Mouse (Mus musculus): ENCODE data around the gene Trim43a. TPM values are rescaled to one million over a fixed set of nuclear protein-coding genes. Genes with fewer than 3 reads are reported as not detected.
"Not testable (repeated sequence)": the region's sequence is repeated elsewhere in the genome, so short reads cannot be mapped to it uniquely, and the experiment has no call there.

The Trim43a gene
- 0.06 and 0.11 TPM in 2 replicates for polyA plus RNA-seq (2012; rRNA removed)

DNA sequence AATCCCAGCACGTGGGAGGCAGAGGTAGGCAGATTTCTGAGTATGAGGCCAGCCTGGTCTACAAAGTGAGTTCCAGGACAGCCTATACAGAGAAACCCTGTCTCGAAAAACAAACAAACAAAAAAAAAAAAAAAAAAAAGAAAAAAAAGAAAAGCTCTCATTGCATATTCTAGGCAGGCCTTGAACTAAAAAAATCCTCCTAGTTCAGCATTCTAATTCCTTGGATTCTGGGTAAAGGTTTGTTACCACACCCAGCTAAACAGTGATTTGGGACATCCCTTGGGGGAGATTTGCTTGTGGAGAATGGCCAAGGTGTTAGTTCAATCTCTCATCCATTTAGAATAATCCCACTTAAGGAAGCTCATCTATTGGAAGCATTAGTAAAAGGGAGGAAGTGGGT is at the start of gene Trim43a:
Gene Trim43a (plus strand): TSS at position 301 of the 400 bp plus-strand sequence.
- not testable (repeated sequence) for H3K36me3 ChIP-seq (ENCODE audit: control insufficient read depth, insufficient read depth, low read length); H3K27me3 ChIP-seq (ENCODE audit: control insufficient read depth, insufficient read depth, low read length); H3K4me1 ChIP-seq (replicated peaks; ENCODE audit: control insufficient read depth, insufficient read depth, low read length); H3K27ac ChIP-seq (ENCODE audit: control insufficient read depth, insufficient read depth, low read length); H3K4me3 ChIP-seq (ENCODE audit: control insufficient read depth, insufficient read depth, low read length); DNase-seq
- WGBS, result 99% methylated on average over 2 of the region's 2 CpGs

DNA sequence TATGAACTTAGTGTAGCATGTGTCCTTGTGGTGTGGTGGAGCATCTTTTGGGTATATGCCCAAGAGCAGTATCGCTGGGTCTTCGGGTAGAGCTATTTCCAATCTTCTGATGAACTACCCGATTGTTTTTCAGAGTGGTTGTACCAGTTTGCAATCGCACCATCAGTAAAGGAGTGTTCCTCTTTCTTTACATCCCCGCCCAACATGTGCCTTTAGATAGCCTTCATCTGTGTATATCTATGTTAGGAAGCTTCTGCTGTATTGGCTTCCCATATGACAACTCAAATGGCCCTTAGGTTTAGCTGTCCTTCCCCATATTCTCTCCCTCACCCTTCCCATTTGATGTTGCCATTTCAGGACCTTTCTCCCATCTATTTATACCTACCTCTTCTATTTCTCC is 46.6 kb upstream of the Trim43a start:
- Histone ChIP-seq H3K4me1 (replicated peaks; ENCODE audit: control insufficient read depth, insufficient read depth, low read length) (no peaks in the 10 kb centered on the region), H3K27me3 (ENCODE audit: control insufficient read depth, insufficient read depth, low read length) (no peaks in the 10 kb centered on the region), H3K4me3 (ENCODE audit: control insufficient read depth, insufficient read depth, low read length) (no peak overlapping the region), H3K27ac (ENCODE audit: control insufficient read depth, insufficient read depth, low read length) (no peak overlapping the region), H3K36me3 (ENCODE audit: control insufficient read depth, insufficient read depth, low read length) (no peaks in the 10 kb centered on the region)
- 95% methylated on average over 5 of the region's 5 CpGs for WGBS
- TF ChIP-seq POLR2A (IDR thresholded peaks at IDR 0.05; ENCODE audit: control insufficient read depth, extremely low read depth, insufficient read depth, low read length, poor library complexity), result no peak
- TF ChIP-seq CTCF (IDR thresholded peaks at IDR 0.05; ENCODE audit: borderline replicate concordance, control insufficient read depth, extremely low read depth, insufficient read depth, low read length, poor library complexity), result no peak
- DNase-seq, result no peak

DNA sequence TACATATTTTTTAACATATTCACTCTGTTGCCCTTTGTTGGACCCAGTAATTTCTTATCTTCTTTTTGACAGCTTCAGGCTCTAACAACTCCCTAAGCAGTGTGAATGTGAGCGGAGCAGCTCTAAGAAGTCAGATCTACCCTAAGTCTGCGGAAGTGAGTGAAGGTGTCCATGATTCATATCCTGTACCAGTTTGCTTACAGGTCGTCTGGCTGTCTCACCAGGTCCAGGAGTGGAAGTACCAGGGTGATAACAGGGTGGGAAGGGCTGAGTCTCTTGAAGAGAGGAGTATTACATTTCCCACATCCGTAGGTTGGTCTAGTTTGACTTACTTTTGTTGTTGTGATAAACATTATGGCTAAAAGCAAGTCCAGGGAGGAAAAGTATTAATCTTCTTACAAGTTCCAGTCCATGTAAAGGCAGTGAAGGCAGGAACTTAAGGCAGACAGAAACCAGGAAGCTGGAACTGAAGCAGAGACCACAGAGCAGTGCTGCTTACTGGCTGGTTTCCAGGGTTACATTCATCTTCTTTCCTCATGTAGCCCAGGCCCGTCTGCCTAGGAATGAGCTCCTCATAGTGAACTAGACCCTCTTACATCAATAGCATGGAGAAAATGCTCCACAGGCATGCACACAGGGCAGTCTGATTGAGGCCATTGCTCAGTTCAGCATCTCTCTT is 41.0 kb upstream of the Trim43a start:
- Histone ChIP-seq H3K27ac (ENCODE audit: control insufficient read depth, insufficient read depth, low read length) (no peak overlapping the region), H3K4me1 (replicated peaks; ENCODE audit: control insufficient read depth, insufficient read depth, low read length) (no peaks in the 10 kb centered on the region), H3K4me3 (ENCODE audit: control insufficient read depth, insufficient read depth, low read length) (no peak overlapping the region), H3K36me3 (ENCODE audit: control insufficient read depth, insufficient read depth, low read length) (no peaks in the 10 kb centered on the region), H3K27me3 (ENCODE audit: control insufficient read depth, insufficient read depth, low read length) (no peaks in the 10 kb centered on the region)
- WGBS, result 75% methylated on average over 5 of the region's 5 CpGs
- TF ChIP-seq POLR2A (IDR thresholded peaks at IDR 0.05; ENCODE audit: control insufficient read depth, extremely low read depth, insufficient read depth, low read length, poor library complexity) (no peak), CTCF (IDR thresholded peaks at IDR 0.05; ENCODE audit: borderline replicate concordance, control insufficient read depth, extremely low read depth, insufficient read depth, low read length, poor library complexity) (no peak)
- no peak for DNase-seq

DNA sequence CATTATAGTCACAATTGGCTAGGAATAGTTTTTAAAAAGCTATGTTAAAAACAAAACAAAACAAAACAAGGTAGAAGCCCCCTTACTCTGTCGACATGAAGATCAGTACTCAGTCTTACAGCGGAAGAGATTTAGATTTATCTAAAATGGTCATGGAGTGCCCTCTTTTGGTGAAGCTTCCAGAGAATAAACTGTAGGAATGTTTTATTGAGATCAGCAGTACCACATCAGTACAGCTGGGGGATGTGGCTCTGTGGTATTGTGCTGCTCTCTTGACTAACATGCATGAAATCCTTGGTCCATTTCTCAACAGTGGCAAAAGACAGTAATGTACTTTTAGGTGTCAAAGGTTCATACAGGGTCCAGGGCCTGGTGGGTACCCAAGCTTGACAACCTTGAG is 37.9 kb upstream of the Trim43a start:
- no peak overlapping the region for H3K4me3 ChIP-seq (ENCODE audit: control insufficient read depth, insufficient read depth, low read length)
- TF ChIP-seq POLR2A (IDR thresholded peaks at IDR 0.05; ENCODE audit: control insufficient read depth, extremely low read depth, insufficient read depth, low read length, poor library complexity) (no peak), CTCF (IDR thresholded peaks at IDR 0.05; ENCODE audit: borderline replicate concordance, control insufficient read depth, extremely low read depth, insufficient read depth, low read length, poor library complexity) (no peak)
- H3K27ac ChIP-seq (ENCODE audit: control insufficient read depth, insufficient read depth, low read length), result no peak overlapping the region
- no peaks in the 10 kb centered on the region for H3K4me1 ChIP-seq (replicated peaks; ENCODE audit: control insufficient read depth, insufficient read depth, low read length)
- no peak for DNase-seq
- H3K27me3 ChIP-seq (ENCODE audit: control insufficient read depth, insufficient read depth, low read length), result no peaks in the 10 kb centered on the region
- WGBS, result 26% methylated on average over 2 of the region's 2 CpGs
- no peaks in the 10 kb centered on the region for H3K36me3 ChIP-seq (ENCODE audit: control insufficient read depth, insufficient read depth, low read length)

DNA sequence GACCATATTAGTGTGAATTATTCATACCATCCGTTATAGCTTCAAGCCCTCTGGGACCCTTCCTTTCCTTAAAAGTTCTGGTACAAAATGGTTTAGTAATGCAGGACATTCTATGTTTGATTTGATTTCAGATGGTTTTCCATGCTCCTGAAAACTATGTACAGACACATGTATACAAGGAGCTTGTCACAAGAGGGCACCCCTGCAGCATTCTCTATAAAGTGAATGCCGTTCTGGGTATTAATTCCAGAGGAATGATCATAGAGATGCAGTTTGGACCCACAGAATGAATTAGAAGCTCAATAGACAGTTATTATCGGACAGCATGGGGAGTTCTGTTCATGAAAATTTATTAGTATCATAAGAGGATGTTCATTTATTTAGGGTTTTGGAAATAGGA is 35.2 kb upstream of the Trim43a start:
- 59% methylated on average over 3 of the region's 3 CpGs for WGBS
- TF ChIP-seq POLR2A (IDR thresholded peaks at IDR 0.05; ENCODE audit: control insufficient read depth, extremely low read depth, insufficient read depth, low read length, poor library complexity) (no peak), CTCF (IDR thresholded peaks at IDR 0.05; ENCODE audit: borderline replicate concordance, control insufficient read depth, extremely low read depth, insufficient read depth, low read length, poor library complexity) (no peak)
- DNase-seq, result no peak
- Histone ChIP-seq H3K27me3 (ENCODE audit: control insufficient read depth, insufficient read depth, low read length) (no peaks in the 10 kb centered on the region), H3K4me3 (ENCODE audit: control insufficient read depth, insufficient read depth, low read length) (no peak overlapping the region), H3K4me1 (replicated peaks; ENCODE audit: control insufficient read depth, insufficient read depth, low read length) (peaks cover 14% of the 10 kb centered on the region), H3K36me3 (ENCODE audit: control insufficient read depth, insufficient read depth, low read length) (no peaks in the 10 kb centered on the region), H3K27ac (ENCODE audit: control insufficient read depth, insufficient read depth, low read length) (no peak overlapping the region)

DNA sequence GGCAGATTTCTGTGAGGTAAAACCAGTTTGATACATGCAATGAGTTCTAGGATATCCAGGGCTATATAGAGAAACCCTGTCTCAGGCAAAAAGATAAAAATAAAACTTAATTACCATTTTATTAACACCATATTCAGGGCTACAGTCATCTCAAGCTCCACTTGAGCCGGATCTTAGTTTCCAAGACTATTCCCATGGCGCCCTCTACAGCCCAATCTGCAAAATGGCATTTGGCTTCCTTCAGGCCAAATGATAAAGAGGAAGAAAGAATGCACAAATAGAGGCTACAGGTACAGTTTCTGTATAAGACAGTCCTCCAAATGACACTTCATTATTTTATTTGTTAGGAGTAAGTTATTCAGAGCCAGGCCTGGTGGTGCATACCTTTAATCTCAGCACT is 34.5 kb upstream of the Trim43a start:
- TF ChIP-seq CTCF (IDR thresholded peaks at IDR 0.05; ENCODE audit: borderline replicate concordance, control insufficient read depth, extremely low read depth, insufficient read depth, low read length, poor library complexity) (no peak), POLR2A (IDR thresholded peaks at IDR 0.05; ENCODE audit: control insufficient read depth, extremely low read depth, insufficient read depth, low read length, poor library complexity) (no peak)
- no peak overlapping the region for H3K4me3 ChIP-seq (ENCODE audit: control insufficient read depth, insufficient read depth, low read length)
- no peaks in the 10 kb centered on the region for H3K27me3 ChIP-seq (ENCODE audit: control insufficient read depth, insufficient read depth, low read length)
- no peak overlapping the region for H3K27ac ChIP-seq (ENCODE audit: control insufficient read depth, insufficient read depth, low read length)
- H3K36me3 ChIP-seq (ENCODE audit: control insufficient read depth, insufficient read depth, low read length), result no peaks in the 10 kb centered on the region
- WGBS, result 3% methylated on average over 2 of the region's 2 CpGs
- peak; percentile 64 for DNase-seq
- peaks cover 14% of the 10 kb centered on the region for H3K4me1 ChIP-seq (replicated peaks; ENCODE audit: control insufficient read depth, insufficient read depth, low read length)

DNA sequence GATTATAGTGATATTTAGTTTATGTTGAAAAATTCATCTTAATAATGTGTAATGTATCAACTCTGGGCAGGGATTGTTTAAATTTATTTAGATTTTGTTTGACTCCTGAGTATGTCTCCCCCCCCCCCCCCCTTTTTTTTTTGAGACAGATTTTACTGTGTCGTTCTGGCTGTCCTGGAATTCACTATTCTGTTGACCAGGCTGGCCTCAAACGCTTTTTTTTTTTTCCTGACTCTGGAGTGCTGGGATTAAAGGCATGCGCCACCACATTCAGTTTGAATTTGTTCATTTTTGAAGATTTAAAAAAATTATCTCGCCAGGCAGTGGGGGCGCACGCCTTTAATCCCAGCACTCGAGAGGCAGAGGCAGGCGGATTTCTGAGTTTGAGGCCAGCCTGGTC is 34.0 kb upstream of the Trim43a start:
- no peak overlapping the region for H3K27ac ChIP-seq (ENCODE audit: control insufficient read depth, insufficient read depth, low read length)
- no peaks in the 10 kb centered on the region for H3K36me3 ChIP-seq (ENCODE audit: control insufficient read depth, insufficient read depth, low read length)
- H3K4me1 ChIP-seq (replicated peaks; ENCODE audit: control insufficient read depth, insufficient read depth, low read length), result peaks cover 14% of the 10 kb centered on the region
- no peaks in the 10 kb centered on the region for H3K27me3 ChIP-seq (ENCODE audit: control insufficient read depth, insufficient read depth, low read length)
- no peak for DNase-seq
- no peak for TF ChIP-seq POLR2A (IDR thresholded peaks at IDR 0.05; ENCODE audit: control insufficient read depth, extremely low read depth, insufficient read depth, low read length, poor library complexity)
- no peak for TF ChIP-seq CTCF (IDR thresholded peaks at IDR 0.05; ENCODE audit: borderline replicate concordance, control insufficient read depth, extremely low read depth, insufficient read depth, low read length, poor library complexity)
- H3K4me3 ChIP-seq (ENCODE audit: control insufficient read depth, insufficient read depth, low read length), result no peak overlapping the region
- 65% methylated on average over 8 of the region's 8 CpGs for WGBS
